22 mouse cellular contexts compared by ENCODE assay signal in the genomic region with DNA sequence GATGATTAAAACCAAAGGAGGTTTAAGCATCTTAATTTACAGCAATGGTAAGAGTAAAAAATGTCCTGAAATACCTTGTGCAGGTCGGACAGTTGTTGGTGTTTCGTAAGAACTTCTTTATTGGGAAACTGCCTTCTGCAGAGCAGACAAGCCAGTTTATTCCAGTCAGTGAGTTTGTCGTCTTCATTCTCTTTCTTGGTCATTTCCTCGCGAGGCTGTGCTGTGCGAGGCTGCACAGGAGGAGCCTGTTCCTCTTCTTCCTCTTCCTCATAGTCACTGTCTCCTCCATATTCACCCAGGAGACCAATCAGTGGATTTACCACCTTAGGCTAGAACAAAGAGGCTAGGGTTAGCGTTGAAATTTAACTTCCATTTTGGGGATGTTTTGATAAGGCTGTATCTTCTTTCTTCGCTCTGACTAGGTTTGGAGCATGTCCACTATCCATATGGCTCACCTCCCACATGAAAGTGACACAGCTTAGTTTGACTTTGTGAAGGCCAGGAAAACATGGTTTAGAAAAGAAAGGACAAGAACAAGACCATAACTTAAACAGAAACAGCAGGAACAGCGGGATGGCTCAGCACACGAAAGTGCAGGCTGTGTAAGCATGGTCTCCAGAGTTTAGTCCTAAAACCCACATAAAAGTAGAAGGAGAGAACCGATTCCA. TPM values are rescaled to one million over a fixed set of nuclear protein-coding genes. Genes with fewer than 3 reads are reported as not detected.
DNase-seq lines count a peak whose midpoint lies in the region; ATAC-seq and TF ChIP-seq lines count a peak whose summit lies in the region.
"Had no signal": no experiment of that assay in that cellular context is flagged by ENCODE, and none has a peak within 500 bp of the region (broad histone marks: within the 10 kb centered on the region; RNA-seq: fewer than 3 reads in every experiment).

No protein-coding gene starts in this region.

- peak; percentile 33 for DNase-seq in heart, adult 11 months
- DNase-seq in right cerebral cortex, adult 18-20 months, result peak; percentile 25
- no peak for DNase-seq in right cerebral cortex, postnatal 10 days (ENCODE audit: low spot score in 2 of 2)
- peak; percentile 60 for DNase-seq in telencephalon, adult 2 months (ENCODE audit: low read depth, low spot score)
- no peak for DNase-seq in kidney, postnatal 4 days
- DNase-seq: adrenal gland, postnatal 14 days; cerebellum, adult 18-20 months; cerebellum, adult 9-11 months; cerebellum, postnatal 36 days; gastrocnemius, postnatal 14 days; heart, postnatal 10 days; heart, postnatal 4 days had no signal

- no peak overlapping the region for H3K4me2 ChIP-seq in heart, embryonic 11.5 days
- H3K4me2 ChIP-seq: forebrain, embryonic 15.5 days; hindbrain, embryonic 12.5 days had no signal

- no peak for TF ChIP-seq POLR2A in cortical plate, adult 2 months (IDR thresholded peaks at IDR 0.05; ENCODE audit: extremely low read depth, insufficient read depth, low read length)

- H3K36me3 ChIP-seq in heart, embryonic 11.5 days (ENCODE audit: control insufficient read depth, insufficient read depth, low read length), result peaks cover 38% of the 10 kb centered on the region

- no peak overlapping the region for H3K27ac ChIP-seq in heart, embryonic 11.5 days (ENCODE audit: low read depth, low read length)
- peak overlapping the region; percentile 92 for H3K27ac ChIP-seq in cortical plate, adult 2 months (ENCODE audit: insufficient read depth, low read length)
- H3K27ac ChIP-seq: embryonic facial prominence, embryonic 10.5 days; forebrain, embryonic 10.5 days; forebrain, embryonic 15.5 days; hindbrain, embryonic 12.5 days had no signal

- no peaks in the 10 kb centered on the region for H3K27me3 ChIP-seq in heart, embryonic 11.5 days (ENCODE audit: control insufficient read depth, insufficient read depth, low read length)
- H3K27me3 ChIP-seq: CH12.LX; forebrain, embryonic 15.5 days; hindbrain, embryonic 12.5 days; Patski had no signal

- no peak for TF ChIP-seq CTCF in cortical plate, adult 2 months (IDR thresholded peaks at IDR 0.05; ENCODE audit: extremely low read depth, insufficient read depth, low read length)

- no peak overlapping the region for H3K4me3 ChIP-seq in heart, embryonic 11.5 days (ENCODE audit: low read depth, low read length)
- no peak overlapping the region for H3K4me3 ChIP-seq in cortical plate, adult 2 months (ENCODE audit: insufficient read depth, low read length)
- H3K4me3 ChIP-seq: embryonic facial prominence, embryonic 10.5 days; forebrain, embryonic 10.5 days; forebrain, embryonic 15.5 days; hindbrain, embryonic 12.5 days had no signal

- ATAC-seq in heart, embryonic 11.5 days (replicated peaks; ENCODE audit: insufficient number of reproducible peaks, low FRiP score, low TSS enrichment), result no peak
- ATAC-seq: activated CD4-positive, CD25-positive, alpha-beta regulatory T cell, adult 4 months; forebrain, embryonic 15.5 days; hindbrain, embryonic 16.5 days; Patski had no signal

- 95% methylated on average over 11 of the region's 11 CpGs for WGBS in heart, embryonic 11.5 days (ENCODE audit: insufficient replicate concordance)

- H3K9me3 ChIP-seq in heart, embryonic 11.5 days (replicated peaks; ENCODE audit: control insufficient read depth, low read length), result no peaks in the 10 kb centered on the region
- H3K9me3 ChIP-seq: embryonic facial prominence, embryonic 10.5 days; forebrain, embryonic 10.5 days; forebrain, embryonic 15.5 days; hindbrain, embryonic 12.5 days had no signal

- H3K9ac ChIP-seq in heart, embryonic 11.5 days (ENCODE audit: low read depth, low read length), result no peak overlapping the region
- H3K9ac ChIP-seq: forebrain, embryonic 15.5 days; hindbrain, embryonic 12.5 days had no signal

- H3K4me1 ChIP-seq in heart, embryonic 11.5 days (ENCODE audit: control insufficient read depth, insufficient read depth, low read length), result no peaks in the 10 kb centered on the region
- H3K4me1 ChIP-seq in cortical plate, adult 2 months (ENCODE audit: control insufficient read depth, insufficient read depth, low read length), result no peaks in the 10 kb centered on the region; the same call in 1 of the 2 replicates
- H3K4me1 ChIP-seq: embryonic facial prominence, embryonic 10.5 days; forebrain, embryonic 10.5 days; forebrain, embryonic 15.5 days; hindbrain, embryonic 12.5 days had no signal

RNA-seq across cellular contexts. Expression of gene Rbm5, which starts 11.9 kb away (rescaled TPM):
- polyA plus RNA-seq in heart, embryonic 11.5 days (2014; fragmentation: Nextera tagmentation; extraction: Ambion mirVana), result 113 and 135 TPM in 2 replicates
- 138 and 156 TPM in 2 replicates for polyA plus RNA-seq in cortical plate, adult 2 months (2012; rRNA removed)

Comparison
In these comparisons a context has a peak if more than half of its experiments do, and no peak if none do; other contexts are left out.
1. DNase-seq: peak in heart, adult 11 months (single experiment), right cerebral cortex, adult 18-20 months (single experiment) and telencephalon, adult 2 months (single experiment); none in right cerebral cortex, postnatal 10 days (0 of 2) and kidney, postnatal 4 days (0 of 2).